Mouse (Mus musculus): ENCODE data around the gene Tmem203. TPM values are rescaled to one million over a fixed set of nuclear protein-coding genes. Genes with fewer than 3 reads are reported as not detected.
A peak's percentile ranks its signal among the peaks of the same experiment; 100 is the strongest.
"Not testable (repeated sequence)": the region's sequence is repeated elsewhere in the genome, so short reads cannot be mapped to it uniquely, and the experiment has no call there.

The Tmem203 gene
- polyA plus RNA-seq, 1 experiment: 48.9 TPM

DNA sequence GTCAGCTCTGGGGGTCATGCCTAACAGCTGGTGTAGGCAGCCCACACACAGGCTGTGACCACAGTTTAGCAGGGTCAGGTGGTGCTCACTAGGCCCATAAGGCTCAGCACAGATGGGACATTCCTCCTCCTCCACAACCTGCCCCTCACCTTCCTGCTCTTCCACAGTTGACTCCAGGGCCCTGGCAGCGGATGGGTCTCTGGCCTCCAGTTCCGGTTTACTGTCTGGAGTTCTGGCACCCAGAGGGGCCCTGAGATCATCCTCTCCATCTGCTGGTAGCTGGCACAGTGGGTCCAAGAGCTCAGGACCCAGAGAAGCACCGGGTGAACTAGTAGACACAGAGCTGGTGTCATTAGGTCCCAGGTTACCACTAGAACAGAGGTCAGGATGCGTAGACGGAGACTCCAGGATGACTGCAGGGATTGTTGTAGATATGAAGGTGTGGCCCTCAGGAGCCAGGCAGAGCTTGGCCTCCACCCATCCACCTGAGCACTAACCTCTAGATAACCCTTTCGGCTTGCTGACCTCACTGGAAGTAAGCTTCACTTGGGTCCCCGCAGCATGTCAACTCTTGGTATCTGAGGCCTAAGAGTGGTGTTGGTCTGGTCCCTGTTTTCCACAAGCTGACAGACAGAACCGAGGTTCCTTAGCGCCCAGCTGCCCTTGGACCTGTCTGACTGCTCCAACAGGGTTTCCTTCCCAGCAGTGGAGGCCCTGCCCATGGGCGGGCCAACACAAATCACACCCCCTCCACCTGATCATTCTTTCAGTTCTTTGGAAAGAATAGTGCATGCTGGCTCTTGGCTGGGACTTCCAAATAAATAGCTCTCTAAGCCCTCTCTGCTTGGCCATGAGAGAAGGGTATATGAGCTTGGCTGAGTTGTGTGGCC lies 8.8 kb upstream of the Tmem203 start, which contains the start of gene AL732309.1:
Gene AL732309.1 (minus strand): TSS at position 681 of the 890 bp plus-strand sequence.
- WGBS: 75% methylated on average over 10 of the region's 10 CpGs
- no peaks in the 10 kb centered on the region for H3K27me3 ChIP-seq (replicated peaks; ENCODE audit: control insufficient read depth, insufficient read depth, low read length)
- TF ChIP-seq CTCF (conservative IDR thresholded peaks at IDR 0.05; ENCODE audit: insufficient read depth, insufficient read length, low read depth, low read length): no peak
- TF ChIP-seq POLR2A (IDR thresholded peaks at IDR 0.05; ENCODE audit: low read depth, low read length): no peak
- H3K4me1 ChIP-seq (ENCODE audit: control insufficient read depth, insufficient read depth, low read length): peaks cover under 1% of the 10 kb centered on the region; the same call in 1 of the 2 replicates
- peak within 1 kb of the TSS; percentile 6; the same call in 1 of the 2 replicates for H3K27ac ChIP-seq (ENCODE audit: insufficient read depth, low read depth, low read length)
- DNase-seq: peak; percentile 69
- H3K4me3 ChIP-seq (ENCODE audit: insufficient read depth, low read depth, low read length): no peak within 1 kb of the TSS
- H3K36me3 ChIP-seq (ENCODE audit: control insufficient read depth, insufficient read depth, low read length): no peaks in the 10 kb centered on the region

- WGBS: 92% methylated on average over 1 of the region's 1 CpGs
- no peaks in the 10 kb centered on the region for H3K27me3 ChIP-seq (replicated peaks; ENCODE audit: control insufficient read depth, insufficient read depth, low read length)
- H3K36me3 ChIP-seq (ENCODE audit: control insufficient read depth, insufficient read depth, low read length): no peaks in the 10 kb centered on the region
- TF ChIP-seq POLR2A (IDR thresholded peaks at IDR 0.05; ENCODE audit: low read depth, low read length) (no peak), CTCF (conservative IDR thresholded peaks at IDR 0.05; ENCODE audit: insufficient read depth, insufficient read length, low read depth, low read length) (peak; percentile 65)
- H3K27ac ChIP-seq (ENCODE audit: insufficient read depth, low read depth, low read length): no peak overlapping the region
- H3K4me1 ChIP-seq (ENCODE audit: control insufficient read depth, insufficient read depth, low read length): peaks cover 9% of the 10 kb centered on the region; the same call in 1 of the 2 replicates
- H3K4me3 ChIP-seq (ENCODE audit: insufficient read depth, low read depth, low read length): no peak overlapping the region
- DNase-seq: peak; percentile 59
Observed at GRCm38 (mm10) chr2:25252331-25252730, 2.9 kb upstream of the Tmem203 start.

DNA sequence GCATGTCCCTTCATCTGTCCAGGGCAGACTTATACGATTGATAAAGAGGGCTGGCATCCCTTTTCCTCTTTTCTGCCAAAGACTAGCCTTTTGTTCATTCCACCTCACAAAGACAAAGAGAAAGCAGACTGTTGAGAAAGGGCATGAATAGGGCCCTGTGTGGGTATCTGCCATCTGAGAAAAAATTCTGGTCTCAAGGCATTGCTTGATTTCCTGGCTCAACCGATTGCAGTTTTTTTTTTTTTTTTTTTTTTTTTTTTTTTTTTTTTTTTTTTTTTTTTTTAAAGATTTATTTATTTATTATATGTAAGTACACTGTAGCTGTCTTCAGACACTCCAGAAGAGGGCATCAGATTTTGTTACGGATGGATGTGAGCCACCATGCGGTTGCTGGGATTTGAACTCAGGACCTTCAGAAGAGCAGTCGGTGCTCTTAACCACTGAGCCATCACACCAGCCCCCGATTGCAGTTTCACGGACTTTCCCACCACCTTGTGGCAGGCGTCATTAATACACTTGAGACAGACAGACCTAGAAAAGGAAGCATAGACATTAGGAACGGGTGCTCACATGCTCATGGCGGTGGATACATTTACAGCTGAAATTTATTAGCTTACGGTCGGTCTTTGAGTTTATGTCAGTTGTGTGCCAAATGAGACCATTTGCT lies 1.3 kb downstream of the Tmem203 start:
- TF ChIP-seq CTCF (conservative IDR thresholded peaks at IDR 0.05; ENCODE audit: insufficient read depth, insufficient read length, low read depth, low read length): peak; percentile 39; the same call in 1 of the 2 replicates
- not testable (repeated sequence) for H3K36me3 ChIP-seq (ENCODE audit: control insufficient read depth, insufficient read depth, low read length); H3K4me1 ChIP-seq (ENCODE audit: control insufficient read depth, insufficient read depth, low read length); H3K27ac ChIP-seq (ENCODE audit: insufficient read depth, low read depth, low read length); H3K27me3 ChIP-seq (replicated peaks; ENCODE audit: control insufficient read depth, insufficient read depth, low read length)
- DNase-seq: peak; percentile 66
- 44% methylated on average over 12 of the region's 12 CpGs for WGBS
- peak overlapping the region; percentile 89; the same call in 1 of the 2 replicates for H3K4me3 ChIP-seq (ENCODE audit: insufficient read depth, low read depth, low read length)

DNA sequence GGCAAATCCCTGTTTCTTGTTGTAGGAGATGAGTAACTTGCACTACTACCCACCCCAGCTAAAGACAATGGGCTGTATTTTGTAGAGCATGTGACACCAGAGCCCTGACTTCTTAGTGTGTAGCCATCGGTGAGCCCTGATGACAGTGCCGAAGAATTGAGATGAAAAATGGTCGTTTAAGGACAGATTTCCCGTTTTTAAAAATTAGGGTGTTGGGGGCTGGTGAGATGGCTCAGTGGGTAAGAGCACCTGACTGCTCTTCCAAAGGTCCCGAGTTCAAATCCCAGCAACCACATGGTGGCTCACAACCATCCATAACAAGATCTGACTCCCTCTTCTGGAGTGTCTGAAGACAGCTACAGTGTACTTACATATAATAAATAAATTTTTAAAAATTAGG lies 2.0 kb downstream of the Tmem203 start:
- 83% methylated on average over 5 of the region's 5 CpGs for WGBS
- H3K4me3 ChIP-seq (ENCODE audit: insufficient read depth, low read depth, low read length): not testable (repeated sequence)

GRCm38 (mm10) chr2:25258887-25259286 lies 3.6 kb downstream of the Tmem203 start:
- Histone ChIP-seq H3K4me1 (ENCODE audit: control insufficient read depth, insufficient read depth, low read length) (peaks cover 12% of the 10 kb centered on the region; the same call in 1 of the 2 replicates), H3K36me3 (ENCODE audit: control insufficient read depth, insufficient read depth, low read length) (no peaks in the 10 kb centered on the region), H3K27ac (ENCODE audit: insufficient read depth, low read depth, low read length) (no peak overlapping the region), H3K4me3 (ENCODE audit: insufficient read depth, low read depth, low read length) (no peak overlapping the region), H3K27me3 (replicated peaks; ENCODE audit: control insufficient read depth, insufficient read depth, low read length) (no peaks in the 10 kb centered on the region)
- TF ChIP-seq CTCF (conservative IDR thresholded peaks at IDR 0.05; ENCODE audit: insufficient read depth, insufficient read length, low read depth, low read length) (peak; percentile 46), POLR2A (IDR thresholded peaks at IDR 0.05; ENCODE audit: low read depth, low read length) (no peak)
- 55% methylated on average over 2 of the region's 2 CpGs for WGBS
- no peak for DNase-seq

More for the DNA sequence above, 2.0 kb downstream of the Tmem203 start:
- H3K36me3 ChIP-seq (ENCODE audit: control insufficient read depth, insufficient read depth, low read length); H3K27me3 ChIP-seq (replicated peaks; ENCODE audit: control insufficient read depth, insufficient read depth, low read length); H3K27ac ChIP-seq (ENCODE audit: insufficient read depth, low read depth, low read length); DNase-seq: not testable (repeated sequence)
- peaks cover 12% of the 10 kb centered on the region; the same call in 1 of the 2 replicates for H3K4me1 ChIP-seq (ENCODE audit: control insufficient read depth, insufficient read depth, low read length)

DNA sequence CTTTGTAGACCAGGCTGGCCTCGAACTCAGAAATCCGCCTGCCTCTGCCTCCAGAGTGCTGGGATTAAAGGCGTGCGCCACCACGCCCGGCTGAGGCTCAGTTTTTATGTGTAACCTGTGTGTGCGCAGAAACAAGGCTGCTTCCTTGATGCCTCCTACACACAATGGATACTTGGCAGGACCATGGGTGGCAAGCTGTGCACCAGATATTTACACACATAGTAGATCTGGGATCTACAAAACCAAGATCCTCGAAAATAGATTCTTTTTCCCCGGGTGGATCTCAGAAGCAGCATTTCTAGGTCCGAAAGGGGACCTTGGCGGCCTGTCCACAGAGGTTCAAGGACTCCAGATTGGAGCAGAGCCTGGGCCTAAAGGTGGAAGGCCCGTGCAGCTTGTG lies 6.6 kb downstream of the Tmem203 start:
- WGBS: 51% methylated on average over 12 of the region's 12 CpGs
- DNase-seq: no peak
- H3K4me3 ChIP-seq (ENCODE audit: insufficient read depth, low read depth, low read length): peak overlapping the region; percentile 52
- TF ChIP-seq POLR2A (IDR thresholded peaks at IDR 0.05; ENCODE audit: low read depth, low read length) (no peak), CTCF (conservative IDR thresholded peaks at IDR 0.05; ENCODE audit: insufficient read depth, insufficient read length, low read depth, low read length) (no peak)
- peaks cover 9% of the 10 kb centered on the region; the same call in 1 of the 2 replicates for H3K4me1 ChIP-seq (ENCODE audit: control insufficient read depth, insufficient read depth, low read length)
- peak overlapping the region; percentile 72 for H3K27ac ChIP-seq (ENCODE audit: insufficient read depth, low read depth, low read length)
- H3K36me3 ChIP-seq (ENCODE audit: control insufficient read depth, insufficient read depth, low read length): no peaks in the 10 kb centered on the region
- no peaks in the 10 kb centered on the region for H3K27me3 ChIP-seq (replicated peaks; ENCODE audit: control insufficient read depth, insufficient read depth, low read length)

DNA sequence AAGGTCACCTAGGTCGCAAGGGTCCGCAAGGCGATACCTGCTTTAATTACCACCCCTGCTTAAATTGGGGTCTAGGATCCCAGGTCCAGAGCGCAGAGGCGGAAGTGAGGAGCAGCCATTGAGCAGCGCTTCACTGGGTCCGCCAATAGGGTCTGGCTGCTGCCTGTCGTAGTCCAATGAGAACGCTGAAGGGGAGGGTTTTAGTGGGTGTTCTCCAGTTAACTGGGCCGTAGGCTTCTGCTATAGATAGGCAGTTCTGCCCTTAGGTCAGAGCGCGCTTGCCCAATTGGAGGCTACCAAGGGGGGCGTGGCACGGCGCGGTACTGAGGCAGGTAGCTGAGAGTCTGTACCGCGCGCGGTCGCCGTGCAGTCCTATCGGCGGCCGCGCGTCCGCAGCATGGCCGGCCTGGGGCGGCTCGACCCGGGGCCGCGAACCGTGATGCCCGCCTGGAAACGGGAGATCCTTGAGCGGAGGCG lies 7.1 kb downstream of the Tmem203 start, which contains the start of gene Tprn:
Gene Tprn (plus strand): TSS at position 328 of the 477 bp plus-strand sequence.
- no peaks in the 10 kb centered on the region for H3K27me3 ChIP-seq (replicated peaks; ENCODE audit: control insufficient read depth, insufficient read depth, low read length)
- under 1% methylated on average over 39 of the region's 39 CpGs for WGBS
- peak within 1 kb of the TSS; percentile 84 for H3K4me3 ChIP-seq (ENCODE audit: insufficient read depth, low read depth, low read length)
- no peaks in the 10 kb centered on the region for H3K36me3 ChIP-seq (ENCODE audit: control insufficient read depth, insufficient read depth, low read length)
- peak; percentile 99 for DNase-seq
- peaks cover 12% of the 10 kb centered on the region for H3K4me1 ChIP-seq (ENCODE audit: control insufficient read depth, insufficient read depth, low read length)
- H3K27ac ChIP-seq (ENCODE audit: insufficient read depth, low read depth, low read length): peak within 1 kb of the TSS; percentile 95
- TF ChIP-seq CTCF (conservative IDR thresholded peaks at IDR 0.05; ENCODE audit: insufficient read depth, insufficient read length, low read depth, low read length) (no peak), POLR2A (IDR thresholded peaks at IDR 0.05; ENCODE audit: low read depth, low read length) (no peak)

Measured in kidney, adult 2 months (tissue).